Mouse (Mus musculus) intestine, postnatal 0 days (tissue): ENCODE data around the gene Smim20. TPM values are rescaled to one million over a fixed set of nuclear protein-coding genes. Genes with fewer than 3 reads are reported as not detected.
A peak's percentile ranks its signal among the peaks of the same experiment; 100 is the strongest.

Experiments used
- ATAC-seq: fragments of 200-750 bp; cut with Nextera tagmentation; 2 replicates; pipeline ENCODE4 v1.8.0; 2017; ENCODE audit warnings: mild to moderate bottlenecking, moderate TSS enrichment, moderate library complexity
- H3K27ac ChIP-seq: fragments of 300-500 bp; sonication (generic); 2 replicates; pipeline ENCODE4 v1.5.1; 2014; ENCODE audit warnings: mild to moderate bottlenecking, low read depth, low read length, moderate library complexity
- H3K27me3 ChIP-seq: fragments of 300-500 bp; sonication (generic); replicated peaks from 2 replicates; pipeline ENCODE4 v1.6.1; 2014; ENCODE audit warnings: low read length, mixed read lengths; ENCODE audit not compliant: control insufficient read depth, insufficient read depth
- H3K36me3 ChIP-seq: fragments of 300-500 bp; sonication (generic); 2 replicates; pipeline ENCODE4 v1.6.1; 2014; ENCODE audit warnings: mild to moderate bottlenecking, moderate library complexity; ENCODE audit not compliant: control insufficient read depth, insufficient read depth
- H3K4me1 ChIP-seq: fragments of 300-500 bp; sonication (generic); replicated peaks from 2 replicates; pipeline ENCODE4 v1.6.1; 2014; ENCODE audit warnings: antibody characterized with exemption, low read length, mixed read lengths; ENCODE audit not compliant: control insufficient read depth, insufficient read depth
- H3K4me2 ChIP-seq: fragments of 300-500 bp; sonication (generic); replicated peaks from 2 replicates; pipeline ENCODE4 v1.6.1; 2014; ENCODE audit warnings: low read depth, mild to moderate bottlenecking, moderate library complexity
- H3K4me3 ChIP-seq: fragments of 300-500 bp; sonication (generic); 2 replicates; pipeline ENCODE4 v1.5.1; 2014; ENCODE audit warnings: low read depth, low read length
- H3K9ac ChIP-seq: fragments of 300-500 bp; sonication (generic); 2 replicates; pipeline ENCODE4 v1.6.1; 2014; ENCODE audit warnings: mild to moderate bottlenecking, low read depth, low read length
- H3K9me3 ChIP-seq: fragments of 300-500 bp; sonication (generic); 2 replicates; pipeline ENCODE4 v1.6.1; 2016; ENCODE audit warnings: mixed run types; ENCODE audit not compliant: control insufficient read depth
- CTCF ChIP-seq: sonication (generic); IDR thresholded peaks from 2 replicates; pipeline ENCODE4 v1.5.1; 2016; ENCODE audit warnings: low read depth, mild to moderate bottlenecking, control low read depth, antibody characterized with exemption, moderate library complexity
- WGBS: fragments of 180-500 bp; shearing (Covaris S2); extraction: QIAGEN DNeasy Blood & Tissue Kit; methylation state at CpG from one replicate; pipeline ENCODE4 v1.1.7; 2014; 5-methylcytosine and 5-hydroxymethylcytosine counted together
- polyA plus RNA-seq: library from polyadenylated mRNA; unstranded; fragments of >200 nt; fragmentation: Nextera tagmentation; extraction: Ambion mirVana; gene quantifications from 2 replicates; pipeline ENCODE4 v1.2.1, GENCODE M21; 2015

Gene Smim20
- polyA plus RNA-seq, result 160 and 162 TPM in 2 replicates

- peak within 1 kb of the TSS; percentile 67 for H3K9ac ChIP-seq
- peak within 1 kb of the TSS; percentile 83 for H3K4me2 ChIP-seq
- 11% methylated on average over 53 of the region's 53 CpGs for WGBS
- TF ChIP-seq CTCF, result peak; percentile 31; the same call in 1 of the 2 replicates
- H3K9me3 ChIP-seq, result no peaks in the 10 kb centered on the region
- no peaks in the 10 kb centered on the region for H3K36me3 ChIP-seq
- H3K4me1 ChIP-seq, result 0 out of 2 replicates have a peak, but pooled peaks cover 12% of the 10 kb centered on the region
- ATAC-seq, result peak; percentile 96
- H3K27ac ChIP-seq, result peak within 1 kb of the TSS; percentile 84
- no peaks in the 10 kb centered on the region for H3K27me3 ChIP-seq
- H3K4me3 ChIP-seq, result peak within 1 kb of the TSS; percentile 60
Observed at GRCm38 (mm10) chr5:53266931-53267853, at the start of gene Smim20. Gene Smim20 (plus strand): TSS chr5:53267083.

- peak; percentile 72 for ATAC-seq
- 55% methylated on average over 13 of the region's 13 CpGs for WGBS
- H3K27ac ChIP-seq, result peak overlapping the region; percentile 35; the same call in 1 of the 2 replicates
Observed at GRCm38 (mm10) chr5:53225434-53225833, 41.4 kb upstream of the Smim20 start.

GRCm38 (mm10) chr5:53230560-53230959 is 36.3 kb upstream of the Smim20 start:
- no peak overlapping the region for H3K4me2 ChIP-seq
- H3K36me3 ChIP-seq, result no peaks in the 10 kb centered on the region
- H3K27me3 ChIP-seq, result no peaks in the 10 kb centered on the region
- H3K4me1 ChIP-seq, result no peaks in the 10 kb centered on the region
- H3K9ac ChIP-seq, result no peak overlapping the region
- no peak overlapping the region for H3K4me3 ChIP-seq
- WGBS, result 73% methylated on average over 4 of the region's 4 CpGs
- H3K27ac ChIP-seq, result no peak overlapping the region
- H3K9me3 ChIP-seq, result no peaks in the 10 kb centered on the region
- no peak for ATAC-seq
- TF ChIP-seq CTCF, result no peak

More at GRCm38 (mm10) chr5:53225434-53225833, 41.4 kb upstream of the Smim20 start:
- H3K9ac ChIP-seq, result no peak overlapping the region
- no peaks in the 10 kb centered on the region for H3K27me3 ChIP-seq
- TF ChIP-seq CTCF, result no peak
- H3K4me3 ChIP-seq, result no peak overlapping the region
- no peaks in the 10 kb centered on the region for H3K36me3 ChIP-seq
- no peaks in the 10 kb centered on the region for H3K4me1 ChIP-seq
- H3K4me2 ChIP-seq, result 0 out of 2 replicates have a peak overlapping the region, but pooled peaks have one; percentile 9
- no peaks in the 10 kb centered on the region for H3K9me3 ChIP-seq

GRCm38 (mm10) chr5:53235551-53235950 is 31.3 kb upstream of the Smim20 start:
- Histone ChIP-seq H3K9me3 (no peaks in the 10 kb centered on the region), H3K9ac (no peak overlapping the region), H3K4me3 (no peak overlapping the region), H3K27me3 (no peaks in the 10 kb centered on the region), H3K27ac (no peak overlapping the region), H3K4me1 (no peaks in the 10 kb centered on the region), H3K4me2 (no peak overlapping the region), H3K36me3 (no peaks in the 10 kb centered on the region)
- WGBS, result 21% methylated on average over 4 of the region's 4 CpGs
- TF ChIP-seq CTCF, result no peak
- ATAC-seq, result no peak

GRCm38 (mm10) chr5:53236136-53236535 is 30.7 kb upstream of the Smim20 start:
- TF ChIP-seq CTCF, result no peak
- WGBS, result 3% methylated on average over 5 of the region's 5 CpGs
- peak; percentile 48; the same call in 1 of the 2 replicates for ATAC-seq
- Histone ChIP-seq H3K27ac (no peak overlapping the region), H3K36me3 (no peaks in the 10 kb centered on the region), H3K4me2 (0 out of 2 replicates have a peak overlapping the region, but pooled peaks have one; percentile 30), H3K9ac (no peak overlapping the region), H3K9me3 (no peaks in the 10 kb centered on the region), H3K4me3 (no peak overlapping the region), H3K4me1 (no peaks in the 10 kb centered on the region), H3K27me3 (no peaks in the 10 kb centered on the region)

- no peak for ATAC-seq
- Histone ChIP-seq H3K27me3 (no peaks in the 10 kb centered on the region), H3K4me1 (no peaks in the 10 kb centered on the region), H3K36me3 (no peaks in the 10 kb centered on the region), H3K27ac (no peak overlapping the region), H3K9me3 (no peaks in the 10 kb centered on the region), H3K9ac (no peak overlapping the region), H3K4me2 (no peak overlapping the region), H3K4me3 (no peak overlapping the region)
- TF ChIP-seq CTCF, result no peak
- 69% methylated on average over 7 of the region's 8 CpGs for WGBS
Observed at GRCm38 (mm10) chr5:53236749-53237148, 30.1 kb upstream of the Smim20 start.
